Comparison of ENCODE assay signal across 8 mouse cellular contexts in the genomic region with DNA sequence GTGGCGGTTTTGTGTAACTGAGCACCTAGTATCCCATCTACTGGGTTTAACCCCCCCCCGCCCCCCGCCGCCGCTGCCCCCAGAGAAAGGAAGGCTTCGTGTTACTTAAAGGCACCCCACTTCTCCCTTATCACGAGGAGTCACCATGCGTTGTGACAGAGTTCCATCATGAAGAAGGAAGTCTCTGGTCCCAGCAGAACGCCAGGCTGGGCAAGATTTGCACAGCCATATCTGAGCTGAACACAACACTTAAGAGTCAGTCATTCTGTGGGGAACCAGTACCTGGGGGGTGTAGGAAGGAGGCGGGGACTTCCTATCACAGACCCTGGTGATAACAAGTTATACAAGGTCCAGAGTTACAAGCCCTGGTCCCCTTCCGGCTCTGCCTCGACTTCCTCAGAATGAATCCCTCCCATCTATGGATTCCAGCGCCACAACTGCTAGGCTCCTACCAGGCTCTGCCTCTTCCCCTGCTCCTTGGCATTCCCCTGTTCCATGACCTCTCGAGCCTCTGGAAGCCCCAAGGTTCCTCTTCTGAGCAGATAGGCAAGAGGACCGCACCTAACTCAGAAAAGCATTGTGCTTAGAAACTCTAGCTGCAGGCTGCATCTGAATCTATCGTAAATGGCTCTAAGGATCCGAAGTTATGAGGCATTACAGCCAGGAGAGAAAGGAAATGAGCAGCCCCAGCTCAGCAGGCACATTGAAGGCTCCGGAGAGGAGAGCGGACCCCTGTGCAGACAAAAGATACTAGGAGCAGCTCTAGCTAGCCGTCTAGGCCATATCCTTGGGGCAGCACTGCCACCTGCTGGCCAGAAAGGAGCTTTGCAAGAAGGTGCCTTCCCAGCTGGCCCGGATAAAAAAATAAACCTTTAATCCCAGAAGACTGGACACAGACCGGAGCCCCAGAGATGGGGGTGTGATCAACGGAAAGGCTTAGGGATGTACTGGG. TPM values are rescaled to one million over a fixed set of nuclear protein-coding genes. Genes with fewer than 3 reads are reported as not detected.
DNase-seq lines count a peak whose midpoint lies in the region; ATAC-seq and TF ChIP-seq lines count a peak whose summit lies in the region.

No protein-coding gene starts in this region.

- no peaks in the 10 kb centered on the region for H3K79me2 ChIP-seq in CH12.LX (replicated peaks; ENCODE audit: control insufficient read depth, extremely low read depth, insufficient read depth, poor library complexity, severe bottlenecking)

- peaks cover 43% of the 10 kb centered on the region for H3K27me3 ChIP-seq in CH12.LX (replicated peaks)
- no peaks in the 10 kb centered on the region for H3K27me3 ChIP-seq in embryonic facial prominence, embryonic 15.5 days
- no peaks in the 10 kb centered on the region for H3K27me3 ChIP-seq in heart, embryonic 14.5 days (ENCODE audit: control insufficient read depth, insufficient read depth, low read length)
- H3K27me3 ChIP-seq in liver, embryonic 13.5 days = no peaks in the 10 kb centered on the region
- H3K27me3 ChIP-seq in neural tube, embryonic 13.5 days = no peaks in the 10 kb centered on the region

- peak; percentile 56 for DNase-seq in CH12.LX (ENCODE audit: extremely low read depth)
- DNase-seq in adrenal gland, postnatal 4 days (ENCODE audit: low spot score in 2 of 2) = peak; percentile 19 to 22
- DNase-seq in kidney, postnatal 14 days = peak; percentile 68
- DNase-seq in liver, embryonic 13.5 days = peak; percentile 32
- peak; percentile 60 for DNase-seq in testis, postnatal 14 days (ENCODE audit: low spot score)

- peak; percentile 71 to 92 for TF ChIP-seq CTCF in CH12.LX (conservative IDR thresholded peaks at IDR 0.05 in 1 of 2, IDR thresholded peaks at IDR 0.05 in 1 of 2; ENCODE audit: low read depth in 2 of 2, low read length in 2 of 2)

- 51% methylated on average over 23 of the region's 23 CpGs for WGBS in embryonic facial prominence, embryonic 15.5 days
- 39% methylated on average over 23 of the region's 23 CpGs for WGBS in heart, embryonic 14.5 days
- 28% methylated on average over 23 of the region's 23 CpGs for WGBS in liver, embryonic 13.5 days (ENCODE audit: insufficient replicate concordance)
- 54% methylated on average over 23 of the region's 23 CpGs for WGBS in neural tube, embryonic 13.5 days

- H3K4me3 ChIP-seq in CH12.LX (replicated peaks in 1 of 3; ENCODE audit: low read depth in 2 of 3, low read length in 2 of 3, poor library complexity in 1 of 3) = no peak overlapping the region
- no peak overlapping the region for H3K4me3 ChIP-seq in embryonic facial prominence, embryonic 15.5 days (replicated peaks)
- H3K4me3 ChIP-seq in heart, embryonic 14.5 days (ENCODE audit: control insufficient read depth in 1 of 2, insufficient read depth in 1 of 2, low read depth in 1 of 2, low read length in 2 of 2) = no peak overlapping the region
- no peak overlapping the region for H3K4me3 ChIP-seq in liver, embryonic 13.5 days (replicated peaks)
- no peak overlapping the region for H3K4me3 ChIP-seq in neural tube, embryonic 13.5 days

- TF ChIP-seq EP300 in CH12.LX (IDR thresholded peaks at IDR 0.05; ENCODE audit: low read length) = no peak

- ATAC-seq in embryonic facial prominence, embryonic 15.5 days (ENCODE audit: insufficient number of reproducible peaks, low FRiP score, low TSS enrichment, low read depth) = no peak
- ATAC-seq in heart, embryonic 14.5 days (ENCODE audit: insufficient number of reproducible peaks, insufficient read depth, low FRiP score, low read depth) = peak; percentile 43
- ATAC-seq in liver, embryonic 13.5 days (ENCODE audit: low read depth) = no peak
- ATAC-seq in neural tube, embryonic 13.5 days (ENCODE audit: low read depth) = peak; percentile 94

- no peak overlapping the region for H3K27ac ChIP-seq in CH12.LX (ENCODE audit: insufficient read depth, low read depth)
- no peak overlapping the region for H3K27ac ChIP-seq in embryonic facial prominence, embryonic 15.5 days (replicated peaks)
- H3K27ac ChIP-seq in heart, embryonic 14.5 days (replicated peaks in 1 of 2; ENCODE audit: control insufficient read depth in 1 of 2, insufficient read depth in 1 of 2, low read depth in 2 of 2, low read length in 2 of 2) = no peak overlapping the region
- no peak overlapping the region for H3K27ac ChIP-seq in liver, embryonic 13.5 days
- H3K27ac ChIP-seq in neural tube, embryonic 13.5 days (replicated peaks) = peak overlapping the region; percentile 71

- H3K4me1 ChIP-seq in CH12.LX (ENCODE audit: control insufficient read depth in 1 of 2, insufficient read depth in 2 of 2) = no peaks in the 10 kb centered on the region
- H3K4me1 ChIP-seq in embryonic facial prominence, embryonic 15.5 days = no peaks in the 10 kb centered on the region
- H3K4me1 ChIP-seq in heart, embryonic 14.5 days (ENCODE audit: control insufficient read depth in 2 of 2, insufficient read depth in 2 of 2, low read length in 2 of 2) = peaks cover 0 to 2% of the 10 kb centered on the region in 2 experiments; a peak in 1 of 4 replicates
- H3K4me1 ChIP-seq in liver, embryonic 13.5 days (replicated peaks) = 0 out of 2 replicates have a peak, but pooled peaks cover 4% of the 10 kb centered on the region
- peaks cover 3% of the 10 kb centered on the region for H3K4me1 ChIP-seq in neural tube, embryonic 13.5 days (replicated peaks)

- H3K36me3 ChIP-seq in CH12.LX (replicated peaks in 1 of 2; ENCODE audit: control insufficient read depth in 1 of 2, insufficient read depth in 1 of 2, low read length in 1 of 2) = no peaks in the 10 kb centered on the region
- no peaks in the 10 kb centered on the region for H3K36me3 ChIP-seq in embryonic facial prominence, embryonic 15.5 days
- H3K36me3 ChIP-seq in heart, embryonic 14.5 days (ENCODE audit: control insufficient read depth, insufficient read depth, low read length) = no peaks in the 10 kb centered on the region
- H3K36me3 ChIP-seq in liver, embryonic 13.5 days = no peaks in the 10 kb centered on the region
- no peaks in the 10 kb centered on the region for H3K36me3 ChIP-seq in neural tube, embryonic 13.5 days

- no peak overlapping the region for H3K9ac ChIP-seq in CH12.LX (ENCODE audit: insufficient read depth, low read depth)
- H3K9ac ChIP-seq in embryonic facial prominence, embryonic 15.5 days = no peak overlapping the region
- no peak overlapping the region for H3K9ac ChIP-seq in heart, embryonic 14.5 days (ENCODE audit: low read length)
- H3K9ac ChIP-seq in liver, embryonic 13.5 days = no peak overlapping the region
- H3K9ac ChIP-seq in neural tube, embryonic 13.5 days = peak overlapping the region; percentile 54; the same call in 1 of the 2 replicates

- dilution Hi-C loops in CH12.LX (cut with MboI; ENCODE audit: extremely low pct_ligation_motif_present, extremely low pct_unique_long_range_greater_than_20kb, low sequenced_read_pairs) = no loop called here

- in situ Hi-C loops in CH12.LX (cut with MboI; ENCODE audit: low pct_ligation_motif_present, low pct_unique_long_range_greater_than_20kb, low sequenced_read_pairs) = loop anchor here (25.0 kb wide), 1 partner anchor 1330 kb away; no protein-coding TSS in a partner anchor

- no peak overlapping the region for H3K4me2 ChIP-seq in CH12.LX (ENCODE audit: insufficient read depth, low read depth, poor library complexity, severe bottlenecking)
- H3K4me2 ChIP-seq in embryonic facial prominence, embryonic 15.5 days (replicated peaks) = 0 out of 2 replicates have a peak overlapping the region, but pooled peaks have one; percentile 8
- peak overlapping the region; percentile 31 for H3K4me2 ChIP-seq in heart, embryonic 14.5 days (ENCODE audit: low read length)
- H3K4me2 ChIP-seq in liver, embryonic 13.5 days = no peak overlapping the region
- no peak overlapping the region; the same call in 1 of the 2 replicates for H3K4me2 ChIP-seq in neural tube, embryonic 13.5 days

- peaks cover 10% of the 10 kb centered on the region for H3K9me3 ChIP-seq in CH12.LX (replicated peaks; ENCODE audit: low read length)
- no peaks in the 10 kb centered on the region for H3K9me3 ChIP-seq in embryonic facial prominence, embryonic 15.5 days (replicated peaks)
- H3K9me3 ChIP-seq in heart, embryonic 14.5 days (ENCODE audit: control insufficient read depth, low read length) = no peaks in the 10 kb centered on the region
- no peaks in the 10 kb centered on the region for H3K9me3 ChIP-seq in liver, embryonic 13.5 days (replicated peaks)
- H3K9me3 ChIP-seq in neural tube, embryonic 13.5 days = no peaks in the 10 kb centered on the region

- TF ChIP-seq POLR2A in CH12.LX (IDR thresholded peaks at IDR 0.05; ENCODE audit: low read depth, low read length) = no peak

- peak; percentile 93 for TF ChIP-seq RAD21 in CH12.LX (IDR thresholded peaks at IDR 0.05; ENCODE audit: low read depth, low read length)

TF ChIP-seq in CH12.LX, 34 proteins besides CTCF, POLR2A, EP300 and RAD21 (continues in another document):
- TF ChIP-seq UBTF (IDR thresholded peaks at IDR 0.05; ENCODE audit: low read depth, low read length) = no peak
- no peak for TF ChIP-seq USF2 (conservative IDR thresholded peaks at IDR 0.05; ENCODE audit: low read depth, low read length)
- TF ChIP-seq BHLHE40 (IDR thresholded peaks at IDR 0.05; ENCODE audit: low read depth, low read length) = no peak
- peak; percentile 72 for TF ChIP-seq SMC3 (IDR thresholded peaks at IDR 0.05; ENCODE audit: low read depth, low read length)
- no peak for TF ChIP-seq IRF4 (IDR thresholded peaks at IDR 0.05; ENCODE audit: low read depth, low read length)
- no peak for TF ChIP-seq HCFC1 (IDR thresholded peaks at IDR 0.05; ENCODE audit: low read depth, low read length)
- TF ChIP-seq MYC (IDR thresholded peaks at IDR 0.05; ENCODE audit: low read depth, low read length) = no peak

RNA-seq across cellular contexts. Expression of gene Fam114a2, which starts 51.0 kb away (rescaled TPM):
- total RNA-seq in CH12.LX (2012; rRNA removed) = 42.0 and 54.3 TPM in 2 replicates
- total RNA-seq in CH12.LX (2014; rRNA removed) = 65.9 and 66.4 TPM in 2 replicates
- 47.9 and 49.8 TPM in 2 replicates for polyA plus RNA-seq in CH12.LX (2012; ENCODE audit: insufficient read length, low read depth)
- total RNA-seq in adrenal gland, postnatal 4 days (2021) = 10 to 100 TPM; 54.9 to 60.5 TPM
- 80.3 and 86.1 TPM in 2 replicates for polyA plus RNA-seq in embryonic facial prominence, embryonic 15.5 days (2015; fragmentation: Nextera tagmentation; extraction: Ambion mirVana)
- 37.1 and 47.0 TPM in 2 replicates for polyA plus RNA-seq in heart, embryonic 14.5 days (2014; fragmentation: Nextera tagmentation; extraction: Ambion mirVana)
- polyA plus RNA-seq in liver, embryonic 13.5 days (2015; fragmentation: Nextera tagmentation; extraction: Ambion mirVana) = 31.3 and 34.9 TPM in 2 replicates
- 91.6 and 100 TPM in 2 replicates for polyA plus RNA-seq in neural tube, embryonic 13.5 days (2015; fragmentation: Nextera tagmentation; extraction: Ambion mirVana)

RNA-seq across cellular contexts. Expression of gene Mfap3, which starts 51.0 kb away (rescaled TPM):
- total RNA-seq in CH12.LX (2012; rRNA removed) = 22.6 TPM in 2 replicates
- total RNA-seq in CH12.LX (2014; rRNA removed) = 25.0 and 27.0 TPM in 2 replicates
- polyA plus RNA-seq in CH12.LX (2012; ENCODE audit: insufficient read length, low read depth) = 28.5 and 32.2 TPM in 2 replicates
- total RNA-seq in adrenal gland, postnatal 4 days (2021) = 10 to 100 TPM; 41.0 to 45.2 TPM
- polyA plus RNA-seq in embryonic facial prominence, embryonic 15.5 days (2015; fragmentation: Nextera tagmentation; extraction: Ambion mirVana) = 39.7 and 40.0 TPM in 2 replicates
- polyA plus RNA-seq in heart, embryonic 14.5 days (2014; fragmentation: Nextera tagmentation; extraction: Ambion mirVana) = 32.7 and 33.6 TPM in 2 replicates
- polyA plus RNA-seq in liver, embryonic 13.5 days (2015; fragmentation: Nextera tagmentation; extraction: Ambion mirVana) = 13.2 and 17.6 TPM in 2 replicates
- 52.1 and 63.8 TPM in 2 replicates for polyA plus RNA-seq in neural tube, embryonic 13.5 days (2015; fragmentation: Nextera tagmentation; extraction: Ambion mirVana)

Comparison
In these comparisons a context has a peak if more than half of its experiments do, and no peak if none do; other contexts are left out.
1. H3K4me2 ChIP-seq: peak in embryonic facial prominence, embryonic 15.5 days (single experiment) and heart, embryonic 14.5 days (single experiment); none in CH12.LX (single experiment), liver, embryonic 13.5 days (single experiment) and neural tube, embryonic 13.5 days (single experiment).
2. ATAC-seq: peak in heart, embryonic 14.5 days (single experiment) and neural tube, embryonic 13.5 days (single experiment); none in embryonic facial prominence, embryonic 15.5 days (single experiment) and liver, embryonic 13.5 days (single experiment).
3. Peak in every context shown above with its lines, with median percentiles within 50 percentile points of each other: DNase-seq.